Mouse (Mus musculus) cortical plate, adult 2 months (tissue): ENCODE measurements around the gene Ano9.

Experiments
- CTCF ChIP-seq: fragments of 200-500 bp; IDR thresholded peaks from 2 replicates; pipeline ENCODE4 v1.5.1; 2011; ENCODE audit warnings: mild to moderate bottlenecking, control low read depth, low read length; ENCODE audit not compliant: insufficient read depth; ENCODE audit errors: extremely low read depth
- POLR2A ChIP-seq: fragments of 200-500 bp; IDR thresholded peaks from 2 replicates; pipeline ENCODE4 v1.6.1; 2011; ENCODE audit warnings: mild to moderate bottlenecking, low read length, control low read depth; ENCODE audit not compliant: insufficient read depth; ENCODE audit errors: extremely low read depth

DNA sequence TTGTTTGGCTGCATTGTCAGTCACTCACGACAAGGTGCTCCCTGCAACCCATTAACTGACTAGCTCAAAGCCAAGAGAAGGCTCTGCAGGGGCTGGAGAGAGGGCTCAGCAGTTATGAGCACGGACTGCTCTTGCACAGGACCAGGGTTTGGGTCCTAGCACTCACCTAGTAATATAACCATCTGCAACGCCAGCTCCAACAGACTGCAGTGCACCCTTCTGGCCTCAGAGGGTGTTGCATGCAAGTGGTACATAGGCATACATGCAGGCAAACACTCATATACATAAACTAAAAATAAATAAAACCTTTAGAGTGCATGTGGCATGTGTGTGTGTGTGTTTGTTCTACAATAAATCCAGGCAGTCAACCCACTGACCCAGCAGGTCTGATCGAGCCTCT lies 61.8 kb downstream of the Ano9 start:
- TF ChIP-seq POLR2A: no peak
- TF ChIP-seq CTCF: no peak
